Mouse (Mus musculus) liver, embryonic 14.5 days (tissue): ENCODE measurements around the gene AW822073. TPM values are rescaled to one million over a fixed set of nuclear protein-coding genes. Genes with fewer than 3 reads are reported as not detected.
"Not testable (repeated sequence)": the region's sequence is repeated elsewhere in the genome, so short reads cannot be mapped to it uniquely, and the experiment has no call there.

ENCODE experiments used
- ATAC-seq: fragments of 200-750 bp; cut with Nextera tagmentation; 2 replicates; pipeline ENCODE4 v1.8.0; 2017; ENCODE audit warnings: moderate number of reproducible peaks, mild to moderate bottlenecking, moderate library complexity; ENCODE audit not compliant: insufficient read depth
- DNase-seq, 3 experiments: peaks; one replicate each; pipeline ENCODE4 v3.0.0-alpha.2; 2012 to 2013; ENCODE audit warnings: low read depth in 3 of 3, low spot score in 3 of 3
- H3K27ac ChIP-seq: fragments of 300-500 bp; sonication (generic); 2 replicates; pipeline ENCODE4 v1.5.1; 2014; ENCODE audit warnings: moderate library complexity, mild to moderate bottlenecking, control low read depth, inconsistent platforms
- H3K27me3 ChIP-seq: fragments of 300-500 bp; sonication (generic); 2 replicates; pipeline ENCODE4 v1.6.1; 2014; ENCODE audit warnings: mild to moderate bottlenecking, low read length, moderate library complexity; ENCODE audit not compliant: control insufficient read depth, insufficient read depth
- H3K36me3 ChIP-seq: fragments of 300-500 bp; sonication (generic); replicated peaks from 2 replicates; pipeline ENCODE4 v1.6.1; 2014; ENCODE audit warnings: low read depth; ENCODE audit not compliant: control insufficient read depth, insufficient read depth
- H3K4me1 ChIP-seq, 2 experiments: fragments of 200-500 bp in 1 of 2; fragments of 300-500 bp in 1 of 2; sonication (generic) in 1 of 2; replicated peaks; 2 replicates each; pipeline ENCODE4 v1.6.1; 2012 to 2014; ENCODE audit warnings: antibody characterized with exemption in 1 of 2, inconsistent platforms in 1 of 2, low read length in 1 of 2; ENCODE audit not compliant: control insufficient read depth in 2 of 2, insufficient read depth in 2 of 2
- H3K4me2 ChIP-seq: fragments of 300-500 bp; sonication (generic); 2 replicates; pipeline ENCODE4 v1.6.1; 2014; ENCODE audit warnings: low read depth, mild to moderate bottlenecking, control low read depth, moderate library complexity
- H3K4me3 ChIP-seq, 2 experiments: fragments of 200-500 bp in 1 of 2; fragments of 300-500 bp in 1 of 2; sonication (generic) in 1 of 2; 2 replicates each; pipeline ENCODE4 v1.5.1; 2012 to 2014; ENCODE audit warnings: low read depth in 2 of 2, low read length in 2 of 2, mild to moderate bottlenecking in 2 of 2, control low read depth in 1 of 2, inconsistent platforms in 1 of 2, moderate library complexity in 1 of 2; ENCODE audit not compliant: insufficient read depth in 1 of 2
- H3K9ac ChIP-seq: fragments of 300-500 bp; sonication (generic); replicated peaks from 2 replicates; pipeline ENCODE4 v1.6.1; 2014; ENCODE audit warnings: mild to moderate bottlenecking, control low read depth, moderate library complexity
- H3K9me3 ChIP-seq: fragments of 300-500 bp; sonication (generic); 2 replicates; pipeline ENCODE4 v1.6.1; 2016; ENCODE audit warnings: low read length, mixed read lengths; ENCODE audit not compliant: control insufficient read depth
- WGBS: fragments of 180-500 bp; shearing (Covaris S2); extraction: QIAGEN DNeasy Blood & Tissue Kit; methylation state at CpG from one replicate; pipeline ENCODE4 v1.1.7; 2014; ENCODE audit not compliant: insufficient replicate concordance; 5-methylcytosine and 5-hydroxymethylcytosine counted together
- polyA plus RNA-seq, 2 experiments: library from polyadenylated mRNA; depleted of rRNA in 1 of 2; stranded (reverse) in 1 of 2; unstranded in 1 of 2; fragments of >200 nt; fragmentation: Nextera tagmentation in 1 of 2; extraction: Ambion mirVana in 1 of 2; gene quantifications; 2 replicates each; pipeline versions ENCODE4 v1.2.1 to v1.2.3; 2012 to 2014

Gene AW822073
- polyA plus RNA-seq, 2 experiments, result not detected

GRCm38 (mm10) chr10:58232641-58232969, 7.9 kb upstream of the AW822073 start, which contains the start of gene Duxf3:
Gene Duxf3, minus strand, starts transcription at chr10:58232675.
- not testable (repeated sequence) for H3K4me3 ChIP-seq, H3K27ac ChIP-seq, H3K36me3 ChIP-seq, H3K4me2 ChIP-seq, DNase-seq, H3K9ac ChIP-seq, H3K9me3 ChIP-seq, H3K4me1 ChIP-seq, H3K27me3 ChIP-seq
- peak; percentile 44 for ATAC-seq
- 54% methylated on average over 6 of the region's 8 CpGs for WGBS

GRCm38 (mm10) chr10:58231779-58232640, 7.3 kb upstream of the AW822073 start:
- not testable (repeated sequence) for H3K9ac ChIP-seq, H3K27me3 ChIP-seq, DNase-seq, H3K4me2 ChIP-seq, H3K36me3 ChIP-seq, H3K27ac ChIP-seq, H3K4me1 ChIP-seq, H3K4me3 ChIP-seq, H3K9me3 ChIP-seq
- WGBS, result 76% methylated on average over 31 of the region's 35 CpGs
- peak; percentile 66 for ATAC-seq

- H3K27ac ChIP-seq, H3K9ac ChIP-seq, H3K27me3 ChIP-seq, H3K36me3 ChIP-seq, H3K4me1 ChIP-seq, DNase-seq, H3K4me2 ChIP-seq, H3K4me3 ChIP-seq, H3K9me3 ChIP-seq: not testable (repeated sequence)
- 67% methylated on average over 5 of the region's 7 CpGs for WGBS
- peak; percentile 13; the same call in 1 of the 2 replicates for ATAC-seq
Measured at GRCm38 (mm10) chr10:58231088-58231487, 6.4 kb upstream of the AW822073 start.

GRCm38 (mm10) chr10:58230021-58230420, 5.3 kb upstream of the AW822073 start:
- DNase-seq, ATAC-seq, H3K27me3 ChIP-seq, H3K9me3 ChIP-seq, H3K9ac ChIP-seq, H3K27ac ChIP-seq, H3K4me3 ChIP-seq, H3K36me3 ChIP-seq, H3K4me2 ChIP-seq, H3K4me1 ChIP-seq: not testable (repeated sequence)
- WGBS, result 36% methylated on average over 3 of the region's 3 CpGs

GRCm38 (mm10) chr10:58227798-58228197, 3.1 kb upstream of the AW822073 start:
- 56% methylated on average over 2 of the region's 6 CpGs for WGBS
- not testable (repeated sequence) for H3K27ac ChIP-seq, DNase-seq, H3K36me3 ChIP-seq, H3K27me3 ChIP-seq, H3K9ac ChIP-seq, H3K9me3 ChIP-seq, H3K4me2 ChIP-seq, H3K4me1 ChIP-seq, ATAC-seq, H3K4me3 ChIP-seq

- not testable (repeated sequence) for H3K4me1 ChIP-seq, H3K27me3 ChIP-seq, H3K36me3 ChIP-seq, H3K27ac ChIP-seq, H3K4me2 ChIP-seq, ATAC-seq, H3K9me3 ChIP-seq, H3K9ac ChIP-seq, H3K4me3 ChIP-seq
- DNase-seq, result peak in 1 of 3 experiments; percentile 29
- 62% methylated on average over 4 of the region's 4 CpGs for WGBS
Measured at GRCm38 (mm10) chr10:58226357-58226756, 1.6 kb upstream of the AW822073 start.

- not testable (repeated sequence) for H3K4me1 ChIP-seq, H3K27me3 ChIP-seq, DNase-seq, ATAC-seq, H3K4me2 ChIP-seq, H3K4me3 ChIP-seq, H3K36me3 ChIP-seq, H3K27ac ChIP-seq, H3K9ac ChIP-seq, H3K9me3 ChIP-seq
- WGBS, result 68% methylated on average over 27 of the region's 31 CpGs
Measured at GRCm38 (mm10) chr10:58223972-58224805, 541 bp downstream of the AW822073 start.

GRCm38 (mm10) chr10:58223161-58223560, 1.6 kb downstream of the AW822073 start:
- not testable (repeated sequence) for H3K27me3 ChIP-seq, H3K4me1 ChIP-seq, H3K9ac ChIP-seq, H3K9me3 ChIP-seq, H3K27ac ChIP-seq, DNase-seq, ATAC-seq, H3K4me2 ChIP-seq, H3K36me3 ChIP-seq, H3K4me3 ChIP-seq
- 71% methylated on average over 3 of the region's 6 CpGs for WGBS
